Mouse (Mus musculus) inflammation-experienced regulatory T-cells, adult 6 months (primary cell): ENCODE measurements at regions not wholly inside any gene's neighbourhood (a gene's known extent, or its start where the extent isn't known, plus 50 kb on each side); places are given as distances from the start of the nearest gene placed in this dataset.

Experiments used
- ATAC-seq: one replicate; pipeline ENCODE4 v1.8.0; 2017

DNA sequence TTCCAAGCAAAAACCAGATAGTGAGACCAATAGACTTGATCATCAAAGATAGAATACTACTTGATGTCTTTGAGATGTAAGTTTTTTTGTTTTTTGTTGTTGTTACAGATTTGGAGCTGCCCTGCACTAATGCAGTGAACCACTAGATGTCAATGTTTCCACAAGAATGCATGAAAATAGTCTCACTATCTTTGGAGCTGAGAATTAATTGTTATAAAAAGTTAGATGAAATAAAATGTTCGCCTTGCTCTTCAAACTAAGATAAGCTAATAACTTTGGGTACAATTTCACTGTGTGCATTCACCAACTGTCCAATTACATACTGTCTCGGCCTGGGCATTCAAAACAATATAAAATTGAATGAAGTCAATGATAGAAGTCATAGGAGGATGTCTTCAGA is 223.2 kb upstream of the Agtr1b start:
- peak; percentile 52 for ATAC-seq

DNA sequence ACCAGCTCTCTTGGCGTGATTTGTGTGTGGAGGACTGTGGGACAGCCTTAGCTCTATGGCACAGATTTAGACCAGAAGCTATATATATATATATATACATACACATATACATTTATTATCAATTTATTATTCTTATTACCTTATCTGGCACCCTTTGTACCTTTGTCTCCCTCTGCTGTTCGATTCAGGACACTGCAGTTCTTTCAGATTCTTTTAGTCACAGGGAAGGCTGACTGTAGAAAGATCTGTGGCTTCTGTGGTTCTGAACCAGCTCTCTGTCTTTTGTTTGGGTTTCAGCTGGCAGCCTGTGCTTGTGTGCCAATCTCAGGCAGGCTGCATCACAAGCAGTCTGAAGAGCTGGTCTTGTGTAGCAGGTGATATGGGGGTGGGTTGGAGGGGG is 184.6 kb upstream of the Agtr1b start:
- peak; percentile 60 for ATAC-seq

DNA sequence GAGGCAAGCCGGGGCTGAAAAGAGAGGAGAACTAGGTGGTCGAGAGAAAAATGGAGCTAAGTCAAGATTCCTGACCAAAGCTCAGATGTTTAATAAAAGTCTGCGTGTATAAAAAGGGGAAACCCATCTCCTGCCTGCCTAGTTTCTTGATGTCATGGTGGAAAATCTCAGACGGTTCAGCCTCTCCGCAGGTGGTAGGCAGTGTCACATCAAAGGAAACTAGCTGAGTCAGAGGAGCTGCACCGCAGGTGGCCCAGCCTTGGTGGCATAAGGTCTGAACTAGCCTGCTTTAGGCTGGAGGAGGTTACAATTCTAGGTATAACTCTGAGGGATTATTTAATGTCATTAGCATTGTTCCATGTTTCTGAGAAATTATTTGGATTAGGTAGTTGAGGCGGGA is 177.0 kb upstream of the Agtr1b start:
- ATAC-seq: no peak

DNA sequence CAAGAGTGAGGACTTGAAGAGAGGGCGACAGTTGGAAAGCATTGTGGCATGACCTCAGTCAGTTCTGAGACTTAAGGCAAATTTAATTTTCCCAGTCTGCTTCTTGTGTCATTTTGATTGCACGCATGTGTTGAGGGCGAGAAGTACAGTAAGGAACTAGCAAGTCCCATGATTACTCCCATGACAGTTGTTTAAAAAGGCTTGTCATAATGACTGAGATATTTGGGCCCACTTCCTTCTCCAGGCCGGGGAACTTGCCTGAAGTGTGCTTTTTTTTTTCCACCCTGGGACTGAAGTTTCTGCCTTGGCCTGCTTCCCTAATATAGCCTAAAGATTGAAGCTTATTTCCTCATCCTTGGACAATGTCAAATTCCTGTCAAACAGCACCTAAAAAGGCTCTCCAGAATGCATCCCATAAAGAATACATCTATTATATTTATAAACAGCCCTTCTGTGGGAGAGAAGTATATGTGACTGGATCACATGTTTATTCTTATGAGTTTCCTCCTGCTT is 171.6 kb upstream of the Agtr1b start:
- ATAC-seq: no peak

DNA sequence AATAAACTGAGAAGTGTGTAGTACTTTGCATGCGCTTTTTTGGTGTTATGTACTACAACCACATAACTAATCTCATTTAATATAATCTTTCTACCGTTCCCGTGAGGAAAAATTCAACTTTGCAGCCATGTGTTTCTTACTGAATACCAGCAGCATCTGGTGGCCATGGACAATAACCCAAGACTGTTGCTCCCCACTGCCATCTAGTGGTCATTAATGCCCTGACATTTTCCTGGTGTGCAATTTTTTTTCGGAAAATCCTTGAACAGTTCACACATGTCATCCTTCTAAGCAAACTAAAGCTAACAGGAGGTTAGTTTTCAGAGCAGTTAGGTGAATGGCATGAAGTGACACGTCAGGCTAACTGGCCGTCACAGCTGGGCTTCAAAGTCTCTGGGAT is 153.8 kb upstream of the Agtr1b start:
- no peak for ATAC-seq

DNA sequence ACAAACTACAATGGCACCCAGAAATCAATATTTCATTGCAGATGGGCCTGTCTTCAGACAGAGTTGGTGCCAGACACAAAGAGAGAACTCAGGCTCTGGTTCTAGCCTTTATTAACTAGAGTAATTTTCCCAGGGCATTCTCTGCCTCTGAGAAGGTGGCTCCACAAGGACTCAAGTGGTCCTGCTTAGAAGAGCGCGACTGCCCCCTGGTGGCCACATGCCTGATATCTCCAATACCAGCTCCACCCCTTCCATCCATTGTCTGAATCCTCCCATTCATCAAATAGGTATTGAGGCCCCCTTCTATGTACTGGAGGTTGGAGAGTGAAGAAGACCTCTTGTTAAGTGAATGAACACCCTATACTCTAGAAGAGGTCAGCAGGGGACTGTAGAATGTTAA is 142.2 kb upstream of the Agtr1b start:
- ATAC-seq: peak; percentile 70

DNA sequence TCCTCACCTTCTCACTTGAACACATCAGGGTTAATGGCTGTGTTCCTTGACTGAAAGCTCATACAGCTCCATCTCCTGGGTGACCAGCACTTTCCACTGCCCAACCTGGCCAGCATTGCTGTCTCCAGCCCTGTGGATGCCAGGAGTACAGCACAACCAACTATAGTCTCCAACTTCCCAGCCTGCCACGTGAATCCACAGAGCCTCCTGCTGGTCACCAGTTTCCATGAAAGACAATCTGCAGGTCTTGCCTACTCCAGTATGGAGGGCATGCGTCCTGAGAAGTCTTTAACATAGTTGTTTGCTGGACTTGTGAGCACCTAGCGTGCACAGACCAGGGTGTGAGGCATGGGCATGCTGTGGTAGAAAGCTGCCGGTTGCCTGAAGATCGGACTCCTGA is 138.6 kb upstream of the Agtr1b start:
- no peak for ATAC-seq
